Mouse (Mus musculus): ENCODE results near the gene Ssc4d. TPM values are rescaled to one million over a fixed set of nuclear protein-coding genes. Genes with fewer than 3 reads are reported as not detected.

Ssc4d gene
- polyA plus RNA-seq, 1 experiment from 2014 or later: 3.2 TPM

DNA sequence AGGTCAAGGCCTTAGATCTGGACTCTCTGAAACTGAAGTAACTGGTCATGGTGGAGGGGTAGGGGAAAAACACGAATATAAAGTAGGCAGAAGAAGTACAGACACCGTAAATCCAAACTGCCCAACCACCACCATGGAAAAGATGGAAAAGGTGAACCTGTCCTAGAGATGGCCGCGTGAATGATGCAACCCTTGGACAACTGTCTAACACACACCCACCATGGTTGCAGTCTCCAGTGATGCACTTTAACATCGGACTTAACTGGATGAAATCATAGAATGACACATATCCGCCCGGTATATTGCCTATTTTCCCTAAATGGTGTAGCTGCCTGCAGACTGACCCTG, 39.2 kb downstream of the Ssc4d start:
- Histone ChIP-seq H3K9ac (ENCODE audit: low read length) (peak overlapping the region; percentile 48), H3K4me1 (replicated peaks; ENCODE audit: control insufficient read depth, insufficient read depth, low read length) (peaks cover 10% of the 10 kb centered on the region), H3K9me3 (ENCODE audit: control insufficient read depth, low read length) (no peaks in the 10 kb centered on the region), H3K36me3 (ENCODE audit: control insufficient read depth, insufficient read depth, low read length) (peaks cover 3% of the 10 kb centered on the region; the same call in 1 of the 2 replicates), H3K4me2 (ENCODE audit: low read depth, low read length) (peak overlapping the region; percentile 43), H3K27ac (ENCODE audit: low read length) (peak overlapping the region; percentile 38; the same call in 1 of the 2 replicates), H3K4me3 (ENCODE audit: low read length) (peak overlapping the region; percentile 72), H3K27me3 (ENCODE audit: control insufficient read depth, insufficient read depth, low read depth, low read length) (no peaks in the 10 kb centered on the region)
- ATAC-seq (ENCODE audit: low read depth): no peak; the same call in 1 of the 2 replicates
- WGBS: 49% methylated on average over 7 of the region's 7 CpGs

DNA sequence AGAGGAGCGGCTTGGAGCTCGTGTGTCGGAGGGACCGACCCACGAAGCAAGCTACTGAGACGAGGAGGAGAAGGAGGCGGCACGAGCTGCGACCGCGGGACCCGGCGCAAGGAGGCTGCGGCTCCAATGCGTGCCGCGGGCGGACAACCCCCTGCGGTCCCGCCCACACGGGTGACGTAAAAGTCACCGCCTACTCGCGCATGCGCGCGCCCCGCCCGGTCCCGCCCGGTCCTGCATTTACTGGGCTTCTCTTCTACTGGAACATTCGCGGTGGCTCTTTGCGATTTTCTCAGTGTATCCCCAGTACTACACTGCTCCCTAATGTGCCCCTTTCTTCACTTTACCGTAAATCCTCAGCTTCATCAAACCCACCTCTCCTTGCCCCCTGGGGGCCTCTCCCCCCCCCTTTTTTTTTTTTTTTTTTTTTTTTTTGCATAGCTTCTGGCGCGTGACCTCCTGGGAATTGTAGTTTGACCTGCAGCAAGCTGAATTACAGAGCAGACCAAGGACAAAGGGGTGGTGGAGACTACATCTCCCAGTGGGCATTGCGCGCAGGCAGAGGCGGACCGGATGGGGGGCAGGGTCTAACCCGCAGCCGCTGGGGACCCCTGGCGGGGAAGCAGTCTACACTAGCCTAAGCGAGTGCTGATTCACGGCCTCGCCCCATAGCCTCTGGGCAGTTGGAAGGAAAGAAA, 39.7 kb downstream of the Ssc4d start, which contains the start of gene Ywhag:
TSS of gene Ywhag (minus strand) at position 136 of the 695 bp plus-strand sequence.
- H3K36me3 ChIP-seq (ENCODE audit: control insufficient read depth, insufficient read depth, low read length): peaks cover 8% of the 10 kb centered on the region; the same call in 1 of the 2 replicates
- H3K27ac ChIP-seq (ENCODE audit: low read length): peak within 1 kb of the TSS; percentile 97
- ATAC-seq (ENCODE audit: low read depth): peak; percentile 97
- H3K9ac ChIP-seq (ENCODE audit: low read length): peak within 1 kb of the TSS; percentile 82
- H3K9me3 ChIP-seq (ENCODE audit: control insufficient read depth, low read length): no peaks in the 10 kb centered on the region
- peak within 1 kb of the TSS; percentile 72 for H3K4me3 ChIP-seq (ENCODE audit: low read length)
- WGBS: under 1% methylated on average over 47 of the region's 48 CpGs
- no peaks in the 10 kb centered on the region for H3K27me3 ChIP-seq (ENCODE audit: control insufficient read depth, insufficient read depth, low read depth, low read length)
- H3K4me1 ChIP-seq (replicated peaks; ENCODE audit: control insufficient read depth, insufficient read depth, low read length): peaks cover 10% of the 10 kb centered on the region
- peak within 1 kb of the TSS; percentile 66 for H3K4me2 ChIP-seq (ENCODE audit: low read depth, low read length)

DNA sequence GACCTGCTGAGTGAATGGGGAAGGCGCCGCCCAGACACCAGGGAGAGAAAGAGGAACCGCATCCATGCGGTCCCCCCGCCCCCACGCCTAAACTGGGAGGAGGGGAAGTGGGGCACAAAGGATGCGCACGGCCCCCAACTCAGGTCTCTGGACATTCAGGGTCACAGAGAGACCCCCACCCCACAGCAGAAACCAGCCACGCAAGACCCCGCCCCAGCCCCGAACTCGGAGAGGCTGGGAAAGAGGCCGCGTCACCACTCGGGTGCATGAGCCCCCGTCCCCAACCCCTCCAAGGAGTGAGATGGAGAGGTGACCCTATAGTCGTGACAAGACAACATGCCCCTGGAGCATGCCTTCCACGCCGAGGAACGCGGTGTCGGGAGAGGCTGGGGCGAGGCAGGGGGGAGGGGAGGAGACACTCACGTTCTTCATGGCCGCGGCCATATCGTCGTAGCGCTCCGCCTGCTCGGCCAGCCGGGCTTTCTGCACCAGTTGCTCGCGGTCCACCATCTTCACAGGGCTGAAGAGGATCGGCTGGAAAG, 40.4 kb downstream of the Ssc4d start:
- peaks cover 12% of the 10 kb centered on the region for H3K36me3 ChIP-seq (ENCODE audit: control insufficient read depth, insufficient read depth, low read length)
- H3K4me3 ChIP-seq (ENCODE audit: low read length): peak overlapping the region; percentile 72
- peak overlapping the region; percentile 82 for H3K9ac ChIP-seq (ENCODE audit: low read length)
- ATAC-seq (ENCODE audit: low read depth): peak; percentile 62
- H3K4me2 ChIP-seq (ENCODE audit: low read depth, low read length): peak overlapping the region; percentile 66
- H3K27ac ChIP-seq (ENCODE audit: low read length): peak overlapping the region; percentile 97
- H3K4me1 ChIP-seq (replicated peaks; ENCODE audit: control insufficient read depth, insufficient read depth, low read length): peaks cover 10% of the 10 kb centered on the region
- 0% methylated on average over 35 of the region's 35 CpGs for WGBS
- H3K9me3 ChIP-seq (ENCODE audit: control insufficient read depth, low read length): no peaks in the 10 kb centered on the region
- no peaks in the 10 kb centered on the region for H3K27me3 ChIP-seq (ENCODE audit: control insufficient read depth, insufficient read depth, low read depth, low read length)

DNA sequence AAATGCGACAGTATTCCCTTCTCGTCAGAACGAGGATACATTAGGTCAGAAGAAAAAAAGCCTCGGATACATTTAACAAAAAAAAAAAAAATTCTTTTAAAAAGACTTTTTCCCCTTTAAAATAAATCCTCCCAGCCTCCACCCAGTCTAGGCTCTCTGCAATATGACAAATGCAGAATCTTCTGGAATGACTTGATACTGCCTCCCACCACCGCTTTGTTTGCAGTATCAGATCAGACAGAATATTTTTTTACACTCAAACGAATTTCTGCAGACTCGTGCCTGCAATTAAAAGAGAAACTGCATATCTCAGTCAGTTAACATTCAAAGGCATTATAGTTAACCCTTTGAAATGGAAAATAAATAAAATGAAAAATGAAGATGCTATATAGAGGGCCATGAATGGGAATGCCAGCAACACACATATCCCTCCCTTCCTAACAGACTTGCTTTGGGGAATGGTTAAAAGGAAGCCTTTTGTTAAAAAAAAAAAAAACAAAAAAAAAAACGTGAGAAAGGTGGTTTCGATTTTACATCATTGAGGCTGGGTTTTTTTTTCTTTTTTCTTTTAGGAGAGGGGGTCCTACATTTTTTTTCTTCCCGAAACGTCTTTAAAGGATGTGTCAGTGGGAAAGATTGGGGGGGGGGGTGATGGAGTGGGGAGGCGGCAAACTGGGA, 41.0 kb downstream of the Ssc4d start:
- Histone ChIP-seq H3K4me2 (ENCODE audit: low read depth, low read length) (peak overlapping the region; percentile 66), H3K4me1 (replicated peaks; ENCODE audit: control insufficient read depth, insufficient read depth, low read length) (peaks cover 10% of the 10 kb centered on the region), H3K9me3 (ENCODE audit: control insufficient read depth, low read length) (no peaks in the 10 kb centered on the region), H3K36me3 (ENCODE audit: control insufficient read depth, insufficient read depth, low read length) (peaks cover 14% of the 10 kb centered on the region), H3K9ac (ENCODE audit: low read length) (peak overlapping the region; percentile 82), H3K4me3 (ENCODE audit: low read length) (peak overlapping the region; percentile 72), H3K27ac (ENCODE audit: low read length) (peak overlapping the region; percentile 97), H3K27me3 (ENCODE audit: control insufficient read depth, insufficient read depth, low read depth, low read length) (no peaks in the 10 kb centered on the region)
- 8% methylated on average over 11 of the region's 12 CpGs for WGBS
- no peak for ATAC-seq (ENCODE audit: low read depth)

DNA sequence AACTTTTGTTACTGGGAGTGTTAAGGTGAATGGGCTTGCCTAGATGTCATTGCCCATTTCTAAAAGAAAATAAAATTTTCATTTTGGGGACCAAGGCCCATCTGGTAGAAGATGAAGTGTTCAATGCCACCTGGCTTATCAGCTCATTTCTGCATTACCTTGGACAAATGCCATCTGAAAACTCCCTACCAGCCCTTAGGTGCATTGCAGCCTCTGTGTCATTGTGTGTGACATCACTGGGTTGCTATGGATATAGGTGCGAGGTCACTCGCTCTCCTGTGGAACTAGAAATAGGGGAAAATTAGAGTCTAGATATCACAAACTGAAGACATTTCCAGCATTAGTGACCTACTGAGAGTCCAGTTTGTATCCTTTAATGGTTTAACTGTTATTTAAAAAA, 42.0 kb downstream of the Ssc4d start:
- H3K27me3 ChIP-seq (ENCODE audit: control insufficient read depth, insufficient read depth, low read depth, low read length): no peaks in the 10 kb centered on the region
- peaks cover 15% of the 10 kb centered on the region for H3K36me3 ChIP-seq (ENCODE audit: control insufficient read depth, insufficient read depth, low read length)
- 68% methylated on average over 2 of the region's 2 CpGs for WGBS
- no peak overlapping the region for H3K4me3 ChIP-seq (ENCODE audit: low read length)
- H3K27ac ChIP-seq (ENCODE audit: low read length): no peak overlapping the region
- H3K9me3 ChIP-seq (ENCODE audit: control insufficient read depth, low read length): no peaks in the 10 kb centered on the region
- no peak overlapping the region; the same call in 1 of the 2 replicates for H3K4me2 ChIP-seq (ENCODE audit: low read depth, low read length)
- no peak for ATAC-seq (ENCODE audit: low read depth)
- H3K9ac ChIP-seq (ENCODE audit: low read length): no peak overlapping the region
- peaks cover 10% of the 10 kb centered on the region for H3K4me1 ChIP-seq (replicated peaks; ENCODE audit: control insufficient read depth, insufficient read depth, low read length)

DNA sequence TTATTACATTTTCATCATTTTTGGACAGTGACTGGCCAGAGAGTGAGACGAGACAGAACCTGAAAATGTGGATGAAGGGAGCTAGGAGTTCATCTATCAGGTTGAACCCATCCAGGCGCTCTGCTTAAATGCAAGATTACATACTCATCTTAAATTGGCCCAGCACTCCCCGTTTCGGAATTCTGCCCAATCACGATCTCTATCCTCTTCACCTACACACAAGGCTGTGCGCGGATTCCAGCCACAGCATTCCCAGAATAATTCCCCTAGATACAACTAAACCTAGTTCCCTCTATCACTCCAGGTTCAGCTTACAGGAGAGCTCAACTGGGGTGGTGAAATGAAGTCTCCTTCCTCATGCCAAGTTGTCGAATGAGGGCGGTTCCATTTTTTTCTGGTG, 42.8 kb downstream of the Ssc4d start:
- Histone ChIP-seq H3K9me3 (ENCODE audit: control insufficient read depth, low read length) (no peaks in the 10 kb centered on the region), H3K4me1 (replicated peaks; ENCODE audit: control insufficient read depth, insufficient read depth, low read length) (peaks cover 10% of the 10 kb centered on the region), H3K9ac (ENCODE audit: low read length) (no peak overlapping the region), H3K27ac (ENCODE audit: low read length) (no peak overlapping the region), H3K4me2 (ENCODE audit: low read depth, low read length) (no peak overlapping the region), H3K36me3 (ENCODE audit: control insufficient read depth, insufficient read depth, low read length) (peaks cover 15% of the 10 kb centered on the region), H3K4me3 (ENCODE audit: low read length) (no peak overlapping the region), H3K27me3 (ENCODE audit: control insufficient read depth, insufficient read depth, low read depth, low read length) (no peaks in the 10 kb centered on the region)
- ATAC-seq (ENCODE audit: low read depth): no peak
- WGBS: 84% methylated on average over 9 of the region's 9 CpGs

DNA sequence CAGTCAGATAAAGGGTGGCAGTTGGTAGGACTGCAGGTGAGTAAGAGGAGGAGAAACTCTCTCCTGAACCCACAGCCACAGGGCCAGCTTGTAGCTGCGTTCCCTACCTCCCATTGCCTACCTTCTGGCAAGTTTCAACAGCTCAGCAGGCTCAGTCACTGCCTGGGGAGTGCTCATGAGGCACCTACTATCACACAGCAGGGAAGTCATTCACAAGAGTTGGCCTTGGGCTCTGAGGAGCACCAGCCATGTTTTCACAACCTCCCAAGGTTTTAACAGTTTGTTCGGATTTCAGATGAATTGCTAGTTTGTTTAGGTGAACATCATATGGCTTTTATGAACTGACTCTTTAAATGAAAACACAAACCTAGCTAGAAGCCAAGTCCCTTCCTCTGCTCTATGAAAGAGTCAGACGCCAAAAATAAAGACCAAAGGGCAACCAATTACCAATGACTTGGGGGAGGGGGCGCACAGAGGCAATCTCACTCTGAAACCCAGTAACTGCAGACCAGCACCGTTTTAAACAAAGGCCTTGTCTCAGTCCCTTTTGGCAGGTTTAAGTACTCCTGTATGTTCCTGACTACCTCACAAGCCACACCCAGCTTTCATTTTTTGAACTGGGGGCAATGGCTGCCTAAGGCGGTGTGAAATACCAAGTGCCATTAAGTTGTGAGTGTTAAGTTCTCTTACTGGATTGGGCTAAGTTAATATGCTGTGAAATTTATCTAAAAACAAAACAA, 44.5 kb downstream of the Ssc4d start:
- H3K4me3 ChIP-seq (ENCODE audit: low read length): no peak overlapping the region

DNA sequence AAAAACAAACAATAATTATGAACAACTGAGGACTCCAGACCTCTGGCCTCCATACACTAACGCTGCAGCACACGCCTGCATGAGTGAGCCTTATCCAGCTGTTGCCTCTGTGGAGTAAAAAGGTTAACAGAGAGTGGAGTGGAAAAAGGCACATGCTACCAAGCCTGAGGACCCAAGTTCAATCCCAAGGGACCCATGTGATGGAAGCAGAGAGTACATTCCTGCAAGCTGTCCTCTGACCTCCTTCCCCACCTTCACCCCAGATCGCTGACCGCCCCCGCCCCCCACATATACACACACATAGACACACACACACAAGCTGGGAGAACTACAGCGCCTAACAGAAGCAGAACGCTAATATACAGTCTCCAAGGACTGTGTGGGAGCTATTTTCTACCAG, 50.4 kb downstream of the Ssc4d start:
- H3K9me3 ChIP-seq (ENCODE audit: control insufficient read depth, low read length): no peaks in the 10 kb centered on the region
- ATAC-seq (ENCODE audit: low read depth): no peak
- no peaks in the 10 kb centered on the region for H3K4me1 ChIP-seq (replicated peaks; ENCODE audit: control insufficient read depth, insufficient read depth, low read length)
- H3K9ac ChIP-seq (ENCODE audit: low read length): no peak overlapping the region
- no peaks in the 10 kb centered on the region for H3K27me3 ChIP-seq (ENCODE audit: control insufficient read depth, insufficient read depth, low read depth, low read length)
- no peak overlapping the region for H3K27ac ChIP-seq (ENCODE audit: low read length)
- peaks cover 24% of the 10 kb centered on the region for H3K36me3 ChIP-seq (ENCODE audit: control insufficient read depth, insufficient read depth, low read length)
- 93% methylated on average over 7 of the region's 7 CpGs for WGBS
- H3K4me3 ChIP-seq (ENCODE audit: low read length): no peak overlapping the region
- H3K4me2 ChIP-seq (ENCODE audit: low read depth, low read length): no peak overlapping the region

More for the DNA sequence above, 44.5 kb downstream of the Ssc4d start:
- ATAC-seq (ENCODE audit: low read depth): no peak
- Histone ChIP-seq H3K9me3 (ENCODE audit: control insufficient read depth, low read length) (no peaks in the 10 kb centered on the region), H3K4me2 (ENCODE audit: low read depth, low read length) (no peak overlapping the region), H3K27ac (ENCODE audit: low read length) (no peak overlapping the region), H3K9ac (ENCODE audit: low read length) (no peak overlapping the region), H3K4me1 (replicated peaks; ENCODE audit: control insufficient read depth, insufficient read depth, low read length) (peaks cover 5% of the 10 kb centered on the region), H3K36me3 (ENCODE audit: control insufficient read depth, insufficient read depth, low read length) (peaks cover 18% of the 10 kb centered on the region), H3K27me3 (ENCODE audit: control insufficient read depth, insufficient read depth, low read depth, low read length) (no peaks in the 10 kb centered on the region)
- WGBS: 77% methylated on average over 6 of the region's 6 CpGs

DNA sequence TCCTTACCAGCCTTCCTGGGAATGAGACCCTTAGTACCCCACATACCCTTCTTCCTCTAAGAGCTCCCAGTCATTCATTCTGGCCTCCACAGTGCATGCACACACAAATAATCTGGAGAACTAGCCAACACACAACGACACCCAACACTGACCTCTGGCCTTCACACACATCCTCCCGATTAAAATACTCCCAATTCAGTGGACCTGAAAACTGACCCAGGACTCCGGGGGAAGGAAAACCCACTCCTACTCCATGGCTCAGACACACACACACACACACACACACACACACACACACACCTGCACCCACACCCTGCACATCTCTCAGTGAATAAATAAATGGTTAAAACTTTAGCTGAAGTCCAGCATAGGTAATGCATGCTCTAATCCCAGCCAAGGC, 54.4 kb downstream of the Ssc4d start:
- H3K9ac ChIP-seq (ENCODE audit: low read length): no peak overlapping the region
- WGBS: 79% methylated on average over 3 of the region's 3 CpGs
- no peak overlapping the region for H3K4me3 ChIP-seq (ENCODE audit: low read length)
- ATAC-seq (ENCODE audit: low read depth): no peak
- H3K4me2 ChIP-seq (ENCODE audit: low read depth, low read length): no peak overlapping the region
- peaks cover 32% of the 10 kb centered on the region for H3K36me3 ChIP-seq (ENCODE audit: control insufficient read depth, insufficient read depth, low read length)
- H3K27me3 ChIP-seq (ENCODE audit: control insufficient read depth, insufficient read depth, low read depth, low read length): no peaks in the 10 kb centered on the region
- no peaks in the 10 kb centered on the region; the same call in 1 of the 2 replicates for H3K4me1 ChIP-seq (replicated peaks; ENCODE audit: control insufficient read depth, insufficient read depth, low read length)
- H3K9me3 ChIP-seq (ENCODE audit: control insufficient read depth, low read length): no peaks in the 10 kb centered on the region
- no peak overlapping the region for H3K27ac ChIP-seq (ENCODE audit: low read length)
